Mouse (Mus musculus): Measurements from ENCODE around the gene Nr1i3. TPM values are rescaled to one million over a fixed set of nuclear protein-coding genes. Genes with fewer than 3 reads are reported as not detected.

Nr1i3 gene
- total and polyA plus RNA-seq, 3 experiments: 0.24 to 1.7 TPM; not detected in 1

- 0 out of 2 replicates have a peak, but pooled peaks have one; percentile 31 for TF ChIP-seq ZMIZ1 (IDR thresholded peaks at IDR 0.05; ENCODE audit: low read depth, low read length)
- TF ChIP-seq POLR2A (IDR thresholded peaks at IDR 0.05; ENCODE audit: control insufficient read depth in 1 of 2, insufficient read depth in 1 of 2, low read depth in 1 of 2, low read length in 2 of 2, poor library complexity in 1 of 2): peak; percentile 50 to 65; a peak in 2 of 4 replicates
- no peak for TF ChIP-seq NRF1 (IDR thresholded peaks at IDR 0.05; ENCODE audit: insufficient read depth, low read depth, low read length, poor library complexity, severe bottlenecking)
- TF ChIP-seq NELFE (IDR thresholded peaks at IDR 0.05; ENCODE audit: low read depth, low read length): peak; percentile 68
- no peak for TF ChIP-seq MAFK (IDR thresholded peaks at IDR 0.05; ENCODE audit: borderline replicate concordance, low read depth, low read length)
- TF ChIP-seq ETS1 (IDR thresholded peaks at IDR 0.05; ENCODE audit: low read depth, low read length): 0 out of 2 replicates have a peak, but pooled peaks have one; percentile 27
- 0 out of 2 replicates have a peak, but pooled peaks have one; percentile 37 for TF ChIP-seq MAZ (IDR thresholded peaks at IDR 0.05; ENCODE audit: low read depth, low read length)
- no peak for TF ChIP-seq RCOR1 (IDR thresholded peaks at IDR 0.05; ENCODE audit: low read depth, low read length)
- peak in 1 of 2 experiments; percentile 31; a peak in 2 of 4 replicates for TF ChIP-seq EP300 (IDR thresholded peaks at IDR 0.05; ENCODE audit: low read depth in 1 of 2, low read length in 2 of 2)
- TF ChIP-seq TBP (IDR thresholded peaks at IDR 0.05; ENCODE audit: low read depth, low read length): peak; percentile 88
- TF ChIP-seq MYC (IDR thresholded peaks at IDR 0.05; ENCODE audit: low read depth, low read length): 0 out of 2 replicates have a peak, but pooled peaks have one; percentile 18
- no peak for TF ChIP-seq JUND (IDR thresholded peaks at IDR 0.05; ENCODE audit: low read depth, low read length)
- no peak for TF ChIP-seq CHD1 (IDR thresholded peaks at IDR 0.05; ENCODE audit: low read depth, low read length)
- peak; percentile 50; the same call in 1 of the 2 replicates for TF ChIP-seq MAX (IDR thresholded peaks at IDR 0.05; ENCODE audit: low read length)
- no peak for TF ChIP-seq SMC3 (IDR thresholded peaks at IDR 0.05; ENCODE audit: low read depth, low read length)
- no peak for TF ChIP-seq POLR2AphosphoS2 (IDR thresholded peaks at IDR 0.05; ENCODE audit: low read length)
- TF ChIP-seq TCF12 (IDR thresholded peaks at IDR 0.05; ENCODE audit: low read depth, low read length): 0 out of 2 replicates have a peak, but pooled peaks have one; percentile 12
- peaks cover 0 to 11% of the 10 kb centered on the region in 2 experiments; a peak in 2 of 4 replicates for H3K36me3 ChIP-seq (ENCODE audit: control insufficient read depth in 1 of 2, insufficient read depth in 2 of 2, low read length in 2 of 2)
- H3K79me2 ChIP-seq (ENCODE audit: control insufficient read depth, insufficient read depth, low read length, poor library complexity): no peaks in the 10 kb centered on the region
- H3K27ac ChIP-seq (ENCODE audit: control insufficient read depth, low read depth, low read length): peak overlapping the region; percentile 26
- DNase-seq (ENCODE audit: low read depth, low spot score): peak; percentile 65
- H3K4me1 ChIP-seq (ENCODE audit: control insufficient read depth in 1 of 2, insufficient read depth in 2 of 2, low read length in 2 of 2): peaks cover 0 to 28% of the 10 kb centered on the region in 2 experiments; a peak in 2 of 4 replicates
- no peaks in the 10 kb centered on the region for H3K27me3 ChIP-seq (ENCODE audit: control insufficient read depth in 1 of 2, insufficient read depth in 2 of 2, low read length in 2 of 2)
- H3K4me3 ChIP-seq (ENCODE audit: control insufficient read depth in 1 of 2, insufficient read depth in 1 of 2, low read depth in 2 of 2, low read length in 2 of 2): peak overlapping the region in 1 of 2 experiments; percentile 2; a peak in 1 of 4 replicates
- H3K9me3 ChIP-seq (replicated peaks; ENCODE audit: insufficient read depth, low read length): no peaks in the 10 kb centered on the region
- peak overlapping the region; percentile 10 for H3K9ac ChIP-seq (ENCODE audit: control insufficient read depth, low read depth, low read length, poor library complexity, severe bottlenecking)
Observed at GRCm38 (mm10) chr1:171216241-171216955, 2.6 kb downstream of the Nr1i3 start.

DNA sequence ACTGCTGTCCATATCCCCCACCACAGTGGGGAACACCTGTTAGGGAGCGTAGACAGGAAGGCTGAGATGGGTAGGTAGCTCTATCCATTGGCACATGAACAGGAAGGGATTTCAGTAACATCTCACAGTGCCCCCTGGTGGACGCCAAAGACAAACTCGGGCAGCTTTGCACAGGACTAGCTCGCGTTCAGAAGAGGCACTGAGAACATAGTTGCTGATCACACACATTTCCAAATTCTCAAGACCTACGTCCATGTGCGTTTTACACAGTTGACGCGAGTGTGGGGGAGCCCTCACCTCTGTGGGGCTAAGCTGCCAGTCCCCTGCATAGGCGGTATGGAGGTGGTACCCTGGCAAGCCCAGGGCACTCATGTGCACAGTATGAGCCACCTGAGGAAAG, 7.1 kb downstream of the Nr1i3 start:
- peaks cover 0 to 9% of the 10 kb centered on the region in 2 experiments; a peak in 2 of 4 replicates for H3K36me3 ChIP-seq (ENCODE audit: control insufficient read depth in 1 of 2, insufficient read depth in 2 of 2, low read length in 2 of 2)
- no peaks in the 10 kb centered on the region for H3K27me3 ChIP-seq (ENCODE audit: control insufficient read depth in 1 of 2, insufficient read depth in 2 of 2, low read length in 2 of 2)
- no peaks in the 10 kb centered on the region for H3K9me3 ChIP-seq (replicated peaks; ENCODE audit: insufficient read depth, low read length)
- H3K79me2 ChIP-seq (ENCODE audit: control insufficient read depth, insufficient read depth, low read length, poor library complexity): peaks cover 2% of the 10 kb centered on the region; the same call in 1 of the 2 replicates
- no peak overlapping the region for H3K27ac ChIP-seq (ENCODE audit: control insufficient read depth, low read depth, low read length)
- peak overlapping the region; percentile 88 for H3K9ac ChIP-seq (ENCODE audit: control insufficient read depth, low read depth, low read length, poor library complexity, severe bottlenecking)
- H3K4me1 ChIP-seq (ENCODE audit: control insufficient read depth in 1 of 2, insufficient read depth in 2 of 2, low read length in 2 of 2): peaks cover 0 to 21% of the 10 kb centered on the region in 2 experiments; a peak in 2 of 4 replicates
- TF ChIP-seq RCOR1 (IDR thresholded peaks at IDR 0.05; ENCODE audit: low read depth, low read length): no peak
- TF ChIP-seq NRF1 (IDR thresholded peaks at IDR 0.05; ENCODE audit: insufficient read depth, low read depth, low read length, poor library complexity, severe bottlenecking): no peak
- no peak for TF ChIP-seq BHLHE40 (IDR thresholded peaks at IDR 0.05; ENCODE audit: borderline replicate concordance, low read depth, low read length)
- peak; percentile 87 to 93 (median 87) for TF ChIP-seq CTCF (IDR thresholded peaks at IDR 0.05 in 2 of 3, conservative IDR thresholded peaks at IDR 0.05 in 1 of 3; ENCODE audit: control insufficient read depth in 1 of 3, insufficient read depth in 1 of 3, low read depth in 2 of 3, low read length in 3 of 3, poor library complexity in 1 of 3, severe bottlenecking in 1 of 3)
- peak; percentile 98 for TF ChIP-seq SMC3 (IDR thresholded peaks at IDR 0.05; ENCODE audit: low read depth, low read length)
- TF ChIP-seq ZNF384 (IDR thresholded peaks at IDR 0.05; ENCODE audit: low read depth, low read length): no peak
- TF ChIP-seq ELF1 (IDR thresholded peaks at IDR 0.05; ENCODE audit: low read depth, low read length): no peak
- TF ChIP-seq CHD2 (IDR thresholded peaks at IDR 0.05; ENCODE audit: low read length): no peak
- no peak for TF ChIP-seq ETS1 (IDR thresholded peaks at IDR 0.05; ENCODE audit: low read depth, low read length)
- no peak for TF ChIP-seq NELFE (IDR thresholded peaks at IDR 0.05; ENCODE audit: low read depth, low read length)
- peak; percentile 57; the same call in 1 of the 2 replicates for TF ChIP-seq TBP (IDR thresholded peaks at IDR 0.05; ENCODE audit: low read depth, low read length)
- TF ChIP-seq POLR2AphosphoS2 (IDR thresholded peaks at IDR 0.05; ENCODE audit: low read length): no peak
- TF ChIP-seq ZC3H11A (IDR thresholded peaks at IDR 0.05; ENCODE audit: low read depth, low read length): peak; percentile 81
- TF ChIP-seq MYC (IDR thresholded peaks at IDR 0.05; ENCODE audit: low read depth, low read length): 0 out of 2 replicates have a peak, but pooled peaks have one; percentile 51
- TF ChIP-seq GATA1 (IDR thresholded peaks at IDR 0.05; ENCODE audit: low read depth, low read length): no peak
- TF ChIP-seq MAFK (IDR thresholded peaks at IDR 0.05; ENCODE audit: borderline replicate concordance, low read depth, low read length): no peak
- no peak for TF ChIP-seq TAL1 (IDR thresholded peaks at IDR 0.05; ENCODE audit: low read length)
- peak; percentile 76 for TF ChIP-seq RAD21 (IDR thresholded peaks at IDR 0.05; ENCODE audit: low read depth, low read length)
- TF ChIP-seq ZKSCAN1 (IDR thresholded peaks at IDR 0.05; ENCODE audit: low read depth, low read length): no peak
- TF ChIP-seq MAX (IDR thresholded peaks at IDR 0.05; ENCODE audit: low read length): no peak
- no peak for TF ChIP-seq MYB (IDR thresholded peaks at IDR 0.05; ENCODE audit: low read depth, low read length)
- DNase-seq (ENCODE audit: low read depth, low spot score): peak; percentile 92
- H3K4me3 ChIP-seq (ENCODE audit: control insufficient read depth in 1 of 2, insufficient read depth in 1 of 2, low read depth in 2 of 2, low read length in 2 of 2): peak overlapping the region in 1 of 2 experiments; percentile 90; a peak in 2 of 4 replicates

Measured in MEL (cell line).